Mouse (Mus musculus) heart, postnatal 14 days (tissue): Measurements from ENCODE around the gene Olfr1176. TPM values are rescaled to one million over a fixed set of nuclear protein-coding genes. Genes with fewer than 3 reads are reported as not detected.

ENCODE experiments used
- DNase-seq, 2 experiments: peaks; one replicate each; pipeline ENCODE4 v3.0.0; 2021 to 2022
- intact Hi-C: fragments of 180-260 bp; cut with DNase I; formaldehyde crosslinking; loops from one replicate; pipeline ENCODE4 v1.15.1; 2025
- long read RNA-seq, 2 experiments: library from polyadenylated mRNA; stranded (forward); transcript quantifications; one replicate each; pipeline ENCODE4 v2.0.0; 2021
- total RNA-seq, 2 experiments: library from RNA; stranded (reverse); gene quantifications; 2 replicates each; pipeline ENCODE4 v1.2.3; 2021

Gene Olfr1176
- total RNA-seq, result not detected
- long read RNA-seq, experiment 1, result 0 reads
- long read RNA-seq, experiment 2, result 0 reads

DNA sequence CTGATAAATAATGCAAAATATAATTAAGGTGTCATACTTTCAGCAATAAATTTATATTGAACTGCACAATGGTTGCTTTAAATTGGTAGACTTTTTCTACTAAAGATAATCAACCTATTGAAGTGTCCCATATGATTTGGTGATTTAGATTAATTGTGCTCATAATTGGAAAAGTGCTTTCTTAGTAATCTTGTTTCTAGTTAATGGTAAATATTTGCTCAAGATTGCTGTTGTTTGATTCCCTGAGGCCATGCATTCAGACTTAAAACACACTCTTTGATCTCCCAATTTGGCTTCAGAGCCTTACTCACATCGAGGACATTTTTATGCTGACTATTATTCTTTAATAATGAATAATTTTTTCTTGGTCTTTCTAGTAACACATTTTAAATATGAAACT lies at the start of gene Olfr1176:
Olfr1176 (plus strand) TSS at position 301 of the 400 bp plus-strand sequence.
- intact Hi-C loops, result no loop called here
- no peak for DNase-seq

GRCm38 (mm10) chr2:88315035-88315434 lies 21.5 kb upstream of the Olfr1176 start, which contains the start of gene Olfr1174-ps:
TSS of gene Olfr1174-ps (minus strand) at chr2:88315135.
- intact Hi-C loops, result no loop called here
- DNase-seq, result no peak

GRCm38 (mm10) chr2:88327115-88327514 lies 9.4 kb upstream of the Olfr1176 start, which contains the start of gene Olfr1175-ps:
TSS of gene Olfr1175-ps (minus strand) at chr2:88327215.
- no peak for DNase-seq
- intact Hi-C loops, result no loop called here

GRCm38 (mm10) chr2:88346392-88346791 lies 9.9 kb downstream of the Olfr1176 start, which contains the start of gene Olfr1177-ps:
TSS of gene Olfr1177-ps (minus strand) at chr2:88346492.
- DNase-seq, result no peak
- intact Hi-C loops, result no loop called here

DNA sequence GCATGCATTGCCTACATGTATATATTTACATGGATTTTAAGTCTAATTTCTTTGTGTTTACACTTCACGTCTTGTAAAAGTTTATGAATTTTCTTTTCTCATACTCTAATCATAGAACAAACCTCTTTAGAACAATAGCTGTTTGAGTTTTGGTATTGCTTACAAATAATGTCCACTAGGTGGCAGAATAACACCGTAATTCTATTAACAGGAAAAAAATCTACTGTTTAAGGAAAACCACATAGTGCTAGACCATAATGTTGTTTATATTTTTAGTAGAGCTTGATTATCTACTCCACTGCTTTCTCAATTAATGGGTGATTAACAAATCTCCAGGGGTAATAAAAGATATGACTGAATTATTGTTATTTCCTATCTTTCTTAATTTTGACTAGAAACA lies 19.8 kb downstream of the Olfr1176 start:
- intact Hi-C loops, result no loop called here
- no peak for DNase-seq

- no peak for DNase-seq
- intact Hi-C loops, result no loop called here
Measured at GRCm38 (mm10) chr2:88386762-88387161, 50.2 kb downstream of the Olfr1176 start, which contains the start of gene Olfr1178. TSS of gene Olfr1178 (plus strand) at chr2:88387062.

Other genes starting within 250 kb of the Olfr1176 start
- not detected for gene Olfr1164, start 242.8 kb upstream of the Olfr1176 start, total RNA-seq
- not detected for gene Olfr1166, start 208.4 kb upstream of the Olfr1176 start, total RNA-seq
- gene Olfr1167, start 181.5 kb upstream of the Olfr1176 start, total RNA-seq, result not detected
- not detected for gene Olfr1168, start 154.8 kb upstream of the Olfr1176 start, total RNA-seq
- not detected for gene Olfr1170, start 108.4 kb upstream of the Olfr1176 start, total RNA-seq
- gene Olfr1173, start 56.8 kb upstream of the Olfr1176 start, total RNA-seq, result not detected
- not detected for gene Olfr1174-ps, start 21.6 kb upstream of the Olfr1176 start, total RNA-seq
- not detected for gene Olfr1175-ps, start 9.5 kb upstream of the Olfr1176 start, total RNA-seq
- not detected for gene Olfr1177-ps, start 9.8 kb downstream of the Olfr1176 start, total RNA-seq
- gene Olfr1178, start 50.3 kb downstream of the Olfr1176 start, total RNA-seq, result not detected
- not detected for gene Olfr1179, start 69.7 kb downstream of the Olfr1176 start, total RNA-seq
- gene Olfr1180, start 82.4 kb downstream of the Olfr1176 start, total RNA-seq, result not detected
- not detected for gene Olfr1181, start 89.5 kb downstream of the Olfr1176 start, total RNA-seq
- gene Gm13757, start 112.4 kb downstream of the Olfr1176 start, total RNA-seq, result not detected
- gene Olfr1183, start 118.1 kb downstream of the Olfr1176 start, total RNA-seq, result not detected
- not detected for gene Olfr1184, start 146.9 kb downstream of the Olfr1176 start, total RNA-seq
- gene Olfr1185-ps1, start 156.6 kb downstream of the Olfr1176 start, total RNA-seq, result not detected
- not detected for gene Olfr1186, start 181.8 kb downstream of the Olfr1176 start, total RNA-seq
- gene Olfr1188, start 220.2 kb downstream of the Olfr1176 start, total RNA-seq, result not detected
- gene Olfr1189, start 249.7 kb downstream of the Olfr1176 start, total RNA-seq, result not detected